Mouse (Mus musculus): ENCODE measurements around the gene Usp21.

GRCm38 (mm10) chr1:171263185-171263611, 24.6 kb downstream of the Usp21 start:
- TF ChIP-seq POLR2A (IDR thresholded peaks at IDR 0.05; ENCODE audit: insufficient read length, low read depth) (no peak), POLR2AphosphoS2 (IDR thresholded peaks at IDR 0.05; ENCODE audit: insufficient read length, low read depth) (no peak)

Data from myocyte (in vitro differentiated cells).